Mouse (Mus musculus) bone marrow, adult 2 months (tissue): ENCODE data around the gene Zfp3.

ENCODE experiments used
- CTCF ChIP-seq: fragments of 200-500 bp; IDR thresholded peaks from 2 replicates; pipeline ENCODE4 v1.5.1; 2011; ENCODE audit warnings: low read length, control low read depth; ENCODE audit not compliant: control insufficient read depth, insufficient read depth
- POLR2A ChIP-seq: fragments of 200-500 bp; IDR thresholded peaks from 2 replicates; pipeline ENCODE4 v1.6.1; 2011; ENCODE audit warnings: low read depth, mild to moderate bottlenecking, control low read depth, low read length, borderline replicate concordance; ENCODE audit not compliant: control insufficient read depth

DNA sequence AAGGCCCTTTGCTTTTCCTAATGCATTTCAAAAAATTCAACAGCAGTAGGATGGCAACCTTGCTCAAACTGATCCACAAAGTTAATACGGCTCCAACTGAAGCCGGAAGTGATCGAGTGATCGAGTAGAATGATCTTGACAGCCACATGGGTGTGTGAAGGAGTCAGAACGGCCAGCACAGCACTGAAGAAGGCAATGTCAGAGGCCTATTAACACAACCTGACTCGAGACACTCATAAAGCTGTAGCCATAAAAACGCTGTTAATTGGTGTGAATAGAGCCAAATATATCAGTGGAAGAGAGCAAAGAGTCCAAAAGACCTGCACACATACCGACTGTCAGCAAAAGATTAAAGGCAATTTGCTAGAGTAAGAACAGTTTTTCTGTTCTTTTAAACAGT, 56.1 kb downstream of the Zfp3 start:
- no peak for TF ChIP-seq CTCF
- TF ChIP-seq POLR2A: no peak
